Mouse (Mus musculus) MEL (cell line): ENCODE results near the gene Tbc1d13.

Experiments used
- CTCF ChIP-seq, 3 experiments: IDR thresholded peaks in 2 of 3; conservative IDR thresholded peaks in 1 of 3; 2 replicates each; pipeline ENCODE4 v1.5.1; 2011 to 2012; ENCODE audit warnings: low read length in 3 of 3, low read depth in 2 of 3, mild to moderate bottlenecking in 2 of 3, improper control_type of control experiment in 1 of 3, inconsistent platforms in 1 of 3, mixed read lengths in 1 of 3, moderate library complexity in 1 of 3; ENCODE audit not compliant: control insufficient read depth in 1 of 3, insufficient read depth in 1 of 3, poor library complexity in 1 of 3, severe bottlenecking in 1 of 3
- GATA1 ChIP-seq: IDR thresholded peaks from 2 replicates; pipeline ENCODE4 v1.6.1; 2011; ENCODE audit warnings: low read depth, low read length, improper control_type of control experiment
- KAT2A ChIP-seq: conservative IDR thresholded peaks from 2 replicates; pipeline ENCODE4 v1.6.1; 2012; ENCODE audit warnings: low read depth, low read length, improper control_type of control experiment, inconsistent platforms
- MEF2A ChIP-seq: IDR thresholded peaks from 2 replicates; pipeline ENCODE4 v1.6.1; 2014; ENCODE audit warnings: low read depth, mild to moderate bottlenecking, inconsistent platforms, low read length, improper control_type of control experiment; ENCODE audit not compliant: poor library complexity, insufficient replicate concordance, severe bottlenecking; ENCODE audit errors: extremely low read depth
- NRF1 ChIP-seq: IDR thresholded peaks from 2 replicates; pipeline ENCODE4 v1.6.1; 2014; ENCODE audit warnings: low read depth, mild to moderate bottlenecking, inconsistent platforms, low read length, improper control_type of control experiment, moderate library complexity; ENCODE audit not compliant: poor library complexity, insufficient read depth, severe bottlenecking
- POLR2A ChIP-seq, 2 experiments: IDR thresholded peaks; 2 replicates each; pipeline ENCODE4 v1.6.1; 2011 to 2012; ENCODE audit warnings: low read length in 2 of 2, mild to moderate bottlenecking in 2 of 2, control low read depth in 1 of 2, improper control_type of control experiment in 1 of 2, low read depth in 1 of 2, moderate library complexity in 1 of 2; ENCODE audit not compliant: control insufficient read depth in 1 of 2, insufficient read depth in 1 of 2, poor library complexity in 1 of 2
- RCOR1 ChIP-seq: IDR thresholded peaks from 2 replicates; pipeline ENCODE4 v1.6.1; 2012; ENCODE audit warnings: low read depth, mild to moderate bottlenecking, inconsistent platforms, low read length, improper control_type of control experiment
- SIN3A ChIP-seq: IDR thresholded peaks from 2 replicates; pipeline ENCODE4 v1.6.1; 2012; ENCODE audit warnings: low read length, improper control_type of control experiment, inconsistent platforms
- TAL1 ChIP-seq: IDR thresholded peaks from 2 replicates; pipeline ENCODE4 v1.6.1; 2012; ENCODE audit warnings: mild to moderate bottlenecking, inconsistent platforms, low read length, moderate library complexity, mixed read lengths
- UBTF ChIP-seq: IDR thresholded peaks from 2 replicates; pipeline ENCODE4 v1.6.1; 2012; ENCODE audit warnings: low read depth, mild to moderate bottlenecking, inconsistent platforms, low read length, improper control_type of control experiment, moderate library complexity, borderline replicate concordance; ENCODE audit not compliant: insufficient read depth
- USF2 ChIP-seq, 2 experiments: IDR thresholded peaks; 2 replicates each; pipeline ENCODE4 v1.6.1; 2011 to 2012; ENCODE audit warnings: improper control_type of control experiment in 2 of 2, low read length in 2 of 2, borderline replicate concordance in 1 of 2, inconsistent platforms in 1 of 2, low read depth in 1 of 2, mild to moderate bottlenecking in 1 of 2; ENCODE audit not compliant: insufficient read depth in 1 of 2
- ZC3H11A ChIP-seq: IDR thresholded peaks from 2 replicates; pipeline ENCODE4 v1.6.1; 2012; ENCODE audit warnings: low read depth, mild to moderate bottlenecking, inconsistent platforms, low read length, improper control_type of control experiment
- ZNF384 ChIP-seq: IDR thresholded peaks from 2 replicates; pipeline ENCODE4 v1.6.1; 2012; ENCODE audit warnings: low read depth, mild to moderate bottlenecking, inconsistent platforms, low read length, improper control_type of control experiment

DNA sequence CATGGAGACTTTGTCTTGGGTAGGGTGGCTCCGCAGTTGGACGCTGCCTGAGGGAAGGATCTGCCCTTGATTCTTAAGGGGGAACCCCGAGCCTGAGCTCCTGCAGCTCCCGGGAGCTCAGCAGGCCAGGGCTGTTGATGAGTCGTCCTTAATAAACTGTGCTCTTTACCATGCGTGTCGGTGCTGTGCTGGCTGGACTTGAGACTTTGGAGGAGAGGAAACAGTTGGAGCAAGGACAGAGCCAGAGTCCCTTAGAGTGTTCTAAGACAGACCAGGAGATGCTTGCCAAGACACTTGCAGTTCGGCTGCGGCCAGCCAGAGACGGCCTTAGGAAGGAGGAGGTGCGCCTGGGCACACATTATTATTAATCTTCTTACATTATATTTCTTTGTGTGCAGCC is 18.3 kb downstream of the Tbc1d13 start:
- TF ChIP-seq GATA1: no peak
- TF ChIP-seq ZNF384: no peak
- no peak for TF ChIP-seq ZC3H11A
- TF ChIP-seq CTCF (IDR thresholded peaks at IDR 0.05 in 2 of 3, conservative IDR thresholded peaks at IDR 0.05 in 1 of 3; ENCODE audit: control insufficient read depth in 1 of 3, insufficient read depth in 1 of 3, low read depth in 2 of 3, low read length in 3 of 3, poor library complexity in 1 of 3, severe bottlenecking in 1 of 3): no peak
- no peak for TF ChIP-seq TAL1
- TF ChIP-seq KAT2A: no peak
- TF ChIP-seq POLR2A (IDR thresholded peaks at IDR 0.05; ENCODE audit: control insufficient read depth in 1 of 2, insufficient read depth in 1 of 2, low read depth in 1 of 2, low read length in 2 of 2, poor library complexity in 1 of 2): no peak
- TF ChIP-seq RCOR1: no peak
- no peak for TF ChIP-seq NRF1
- no peak for TF ChIP-seq UBTF
- TF ChIP-seq USF2 (IDR thresholded peaks at IDR 0.05; ENCODE audit: borderline replicate concordance in 1 of 2, insufficient read depth in 1 of 2, low read depth in 1 of 2, low read length in 2 of 2): no peak
- TF ChIP-seq SIN3A: no peak
- TF ChIP-seq MEF2A: no peak
